In the genomic region with DNA sequence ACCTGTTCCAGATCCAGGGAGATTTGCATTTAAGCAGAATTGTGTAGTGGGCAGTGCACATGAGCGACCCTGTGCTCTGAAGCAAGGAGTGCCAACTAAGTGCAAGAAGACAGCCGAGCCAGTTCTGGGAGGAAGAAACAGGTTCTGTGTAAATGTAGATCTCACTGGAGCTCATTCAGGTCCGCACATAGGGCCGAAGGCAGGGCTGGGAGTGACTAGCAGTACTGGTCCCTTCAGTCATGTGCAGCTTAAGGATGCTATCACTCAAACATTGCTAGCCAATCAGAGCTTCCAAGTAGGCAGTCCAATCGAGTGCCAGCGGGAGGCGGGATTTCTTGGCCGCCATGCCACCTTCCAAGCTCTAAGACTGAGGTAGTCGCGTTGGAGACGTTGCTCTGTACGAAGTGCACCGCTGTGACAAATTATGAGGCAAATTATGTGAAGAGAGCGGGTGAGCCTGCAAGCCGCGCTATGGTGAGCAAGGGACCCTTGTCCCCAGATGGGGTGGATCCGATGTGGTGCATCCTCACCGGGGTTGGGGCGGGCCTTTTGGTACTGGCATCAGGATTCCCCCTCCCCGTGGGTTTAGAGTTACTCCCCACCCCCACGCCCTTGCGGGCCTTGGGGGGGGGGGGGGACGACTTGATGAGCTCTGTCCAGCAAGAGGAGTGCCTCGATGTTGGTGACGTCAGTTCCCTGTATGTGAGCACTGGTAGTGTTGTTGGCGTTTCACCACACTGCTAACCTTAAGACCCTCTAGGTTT, we compare ENCODE assay signal across 8 mouse cellular contexts. TPM values are rescaled to one million over a fixed set of nuclear protein-coding genes. Genes with fewer than 3 reads are reported as not detected.
DNase-seq lines count a peak whose midpoint lies in the region; ATAC-seq and TF ChIP-seq lines count a peak whose summit lies in the region.

No protein-coding gene starts in this region.

- DNase-seq in ES-E14 (ENCODE audit: low read depth, low spot score), result peak; percentile 88
- DNase-seq in cerebellum, adult 11-12 months, result peak; percentile 96
- DNase-seq in heart, postnatal 25 days (ENCODE audit: low spot score), result peak; percentile 85
- peak; percentile 88 to 97 for DNase-seq in layer of hippocampus, adult 18-20 months (ENCODE audit: low spot score in 2 of 2)
- DNase-seq in lung, adult 2 months, result peak; percentile 87
- DNase-seq in thymus, adult 18-20 months, result peak; percentile 70 to 80

- H3K9me3 ChIP-seq in ES-E14 (ENCODE audit: control insufficient read depth, insufficient read depth, low read depth, low read length), result no peaks in the 10 kb centered on the region
- peaks cover 13% of the 10 kb centered on the region for H3K9me3 ChIP-seq in forebrain, embryonic 15.5 days

- H3K4me3 ChIP-seq in ES-E14 (ENCODE audit: insufficient read depth in 1 of 2, low read depth in 1 of 2, low read length in 2 of 2, poor library complexity in 1 of 2, severe bottlenecking in 1 of 2), result peak overlapping the region; percentile 82 to 85
- H3K4me3 ChIP-seq in forebrain, embryonic 15.5 days, result peak overlapping the region; percentile 65
- peak overlapping the region; percentile 75 for H3K4me3 ChIP-seq in lung, adult 2 months (replicated peaks; ENCODE audit: extremely low read depth, low read depth, low read length)

- peak overlapping the region; percentile 87 for H3K27ac ChIP-seq in ES-E14 (ENCODE audit: insufficient read depth, low read depth, low read length, poor library complexity, severe bottlenecking)
- peak overlapping the region; percentile 99 for H3K27ac ChIP-seq in forebrain, embryonic 15.5 days (replicated peaks)

- WGBS in forebrain, embryonic 15.5 days, result under 1% methylated on average over 26 of the region's 26 CpGs
- under 1% methylated on average over 26 of the region's 26 CpGs for WGBS in lung, adult 2 months

- no peaks in the 10 kb centered on the region; the same call in none of the 2 replicates for H3K36me3 ChIP-seq in ES-E14 (ENCODE audit: control insufficient read depth, insufficient read depth, low read length, poor library complexity, severe bottlenecking)
- H3K36me3 ChIP-seq in forebrain, embryonic 15.5 days, result peaks cover 35% of the 10 kb centered on the region

- peaks cover 2 to 4% of the 10 kb centered on the region in 2 experiments; a peak in 2 of 4 replicates for H3K4me1 ChIP-seq in ES-E14 (ENCODE audit: control insufficient read depth in 2 of 2, insufficient read depth in 2 of 2, low read length in 2 of 2, poor library complexity in 1 of 2)
- H3K4me1 ChIP-seq in forebrain, embryonic 15.5 days, result peaks cover 14% of the 10 kb centered on the region
- H3K4me1 ChIP-seq in lung, adult 2 months (ENCODE audit: control insufficient read depth, insufficient read depth, low read length), result no peaks in the 10 kb centered on the region

- peak overlapping the region; percentile 79 for H3K4me2 ChIP-seq in forebrain, embryonic 15.5 days (replicated peaks)

- H3K9ac ChIP-seq in ES-E14 (ENCODE audit: insufficient read depth, low read depth, low read length, poor library complexity, severe bottlenecking), result peak overlapping the region; percentile 84
- peak overlapping the region; percentile 81 for H3K9ac ChIP-seq in forebrain, embryonic 15.5 days (replicated peaks)

- ATAC-seq in forebrain, embryonic 15.5 days (replicated peaks), result peak; percentile 97
- peak; percentile 89 for ATAC-seq in neutrophil, adult 5-6 weeks (ENCODE audit: extremely low read depth, insufficient number of reproducible peaks, low FRiP score, poor library complexity, severe bottlenecking)

- TF ChIP-seq POLR2A in lung, adult 2 months (IDR thresholded peaks at IDR 0.05; ENCODE audit: borderline replicate concordance, extremely low read depth, low read depth, low read length), result peak; percentile 65; the same call in 1 of the 2 replicates

- in situ Hi-C loops in ES-E14 (cut with MboI; ENCODE audit: low sequenced_read_pairs in 2 of 2, unreplicated experiment in 2 of 2), result no loop called here

- TF ChIP-seq CTCF in lung, adult 2 months (IDR thresholded peaks at IDR 0.05; ENCODE audit: insufficient read depth, low read length), result no peak

- intact Hi-C loops in heart, postnatal 25 days (cut with DNase I), result loop anchor here (2.0 to 10.0 kb wide), 3 partner anchors 36 to 239 kb away; partner anchors contain the start of genes 2610021A01Rik, AI987944, AW146154 and Gm20449

- no peaks in the 10 kb centered on the region for H3K27me3 ChIP-seq in forebrain, embryonic 15.5 days

TF ChIP-seq in ES-E14, 5 proteins besides CTCF, POLR2A, EP300 and RAD21:
- TF ChIP-seq HCFC1 (IDR thresholded peaks at IDR 0.05; ENCODE audit: borderline replicate concordance, insufficient read depth, low read length) (peak; percentile 45; the same call in 1 of the 2 replicates), MAFK (IDR thresholded peaks at IDR 0.05; ENCODE audit: insufficient read depth, low read depth, low read length) (no peak)

RNA-seq across cellular contexts. Expression of gene Zfp788, which starts 0.4 kb away (rescaled TPM):
- total RNA-seq in ES-E14 (2012; rRNA removed), result 10.4 and 11.3 TPM in 2 replicates
- 23.7 and 23.8 TPM in 2 replicates for polyA plus RNA-seq in forebrain, embryonic 15.5 days (2015; fragmentation: Nextera tagmentation; extraction: Ambion mirVana)
- total RNA-seq in heart, postnatal 25 days (2021), result 1 to 10 TPM; 7.6 to 8.9 TPM
- total RNA-seq in layer of hippocampus, adult 18-20 months (2021), result 10 to 100 TPM; 34.7 to 35.4 TPM
- polyA plus RNA-seq in lung, adult 2 months (2012; rRNA removed), result 1.1 and 1.5 TPM in 2 replicates
- 7.3 and 9.2 TPM in 2 replicates for total RNA-seq in neutrophil, adult 5-6 weeks (2017)

RNA-seq across cellular contexts. Expression of gene 2610021A01Rik, which starts 34.4 kb away (rescaled TPM):
- total RNA-seq in ES-E14 (2012; rRNA removed), result 50.6 and 53.6 TPM in 2 replicates
- 16.9 and 19.3 TPM in 2 replicates for polyA plus RNA-seq in forebrain, embryonic 15.5 days (2015; fragmentation: Nextera tagmentation; extraction: Ambion mirVana)
- 10 to 100 TPM; 10.2 to 10.8 TPM for total RNA-seq in heart, postnatal 25 days (2021)
- 10 to 100 TPM; 36.3 to 37.0 TPM for total RNA-seq in layer of hippocampus, adult 18-20 months (2021)
- polyA plus RNA-seq in lung, adult 2 months (2012; rRNA removed), result 1.8 and 4.3 TPM in 2 replicates
- 21.1 and 22.7 TPM in 2 replicates for total RNA-seq in neutrophil, adult 5-6 weeks (2017)

RNA-seq across cellular contexts. Expression of gene Gm6871, which starts 59.9 kb away (rescaled TPM):
- 67.1 and 83.1 TPM in 2 replicates for total RNA-seq in ES-E14 (2012; rRNA removed)
- polyA plus RNA-seq in forebrain, embryonic 15.5 days (2015; fragmentation: Nextera tagmentation; extraction: Ambion mirVana), result not detected in 2 replicates
- not detected for total RNA-seq in heart, postnatal 25 days (2021)
- total RNA-seq in layer of hippocampus, adult 18-20 months (2021), result not detected
- not detected in 2 replicates for polyA plus RNA-seq in lung, adult 2 months (2012; rRNA removed)
- total RNA-seq in neutrophil, adult 5-6 weeks (2017), result not detected in 2 replicates

Comparison
In these comparisons a context has a peak if more than half of its experiments do, and no peak if none do; other contexts are left out.
1. Peak in every context shown above with its lines: DNase-seq, ATAC-seq, H3K4me3 ChIP-seq and H3K27ac ChIP-seq.
2. RNA of gene Gm6871, which starts 59.9 kb away (total RNA-seq): 67.1 to 83.1 TPM in ES-E14; not detected in layer of hippocampus, adult 18-20 months, not detected in heart, postnatal 25 days and not detected in neutrophil, adult 5-6 weeks; every median in the first group is over 10 times any median in the second.